Mouse (Mus musculus) stomach, embryonic 16.5 days (tissue): ENCODE results near the gene Olfr878. TPM values are rescaled to one million over a fixed set of nuclear protein-coding genes. Genes with fewer than 3 reads are reported as not detected.

Source experiments
- ATAC-seq: fragments of 200-750 bp; cut with Nextera tagmentation; 2 replicates; pipeline ENCODE4 v1.8.0; 2017; ENCODE audit warnings: moderate number of reproducible peaks, moderate TSS enrichment; ENCODE audit not compliant: insufficient read depth, low FRiP score
- H3K27ac ChIP-seq: fragments of 300-500 bp; sonication (generic); 2 replicates; pipeline ENCODE4 v1.5.1; 2014; ENCODE audit warnings: low read length
- H3K27me3 ChIP-seq: fragments of 300-500 bp; sonication (generic); 2 replicates; pipeline ENCODE4 v1.6.1; 2014; ENCODE audit warnings: low read length, control low read depth, mixed read lengths; ENCODE audit not compliant: control insufficient read depth, insufficient read depth
- H3K36me3 ChIP-seq: fragments of 300-500 bp; sonication (generic); 2 replicates; pipeline ENCODE4 v1.6.1; 2014; ENCODE audit warnings: low read length; ENCODE audit not compliant: control insufficient read depth, insufficient read depth
- H3K4me1 ChIP-seq: fragments of 300-500 bp; sonication (generic); 2 replicates; pipeline ENCODE4 v1.6.1; 2014; ENCODE audit warnings: low read length, control low read depth, mixed read lengths; ENCODE audit not compliant: control insufficient read depth, insufficient read depth
- H3K4me2 ChIP-seq: fragments of 300-500 bp; sonication (generic); 2 replicates; pipeline ENCODE4 v1.6.1; 2014; ENCODE audit warnings: low read depth, low read length, mixed read lengths
- H3K4me3 ChIP-seq: fragments of 300-500 bp; sonication (generic); replicated peaks from 2 replicates; pipeline ENCODE4 v1.5.1; 2014; ENCODE audit warnings: mild to moderate bottlenecking, low read length
- H3K9ac ChIP-seq: fragments of 300-500 bp; sonication (generic); 2 replicates; pipeline ENCODE4 v1.6.1; 2014; ENCODE audit warnings: low read length
- H3K9me3 ChIP-seq: fragments of 300-500 bp; sonication (generic); replicated peaks from 2 replicates; pipeline ENCODE4 v1.6.1; 2016; ENCODE audit warnings: low read length, control low read depth; ENCODE audit not compliant: control insufficient read depth
- WGBS: fragments of 180-500 bp; shearing (Covaris S2); extraction: QIAGEN DNeasy Blood & Tissue Kit; methylation state at CpG from one replicate; pipeline ENCODE4 v1.1.7; 2014; 5-methylcytosine and 5-hydroxymethylcytosine counted together
- polyA plus RNA-seq: library from polyadenylated mRNA; unstranded; fragments of >200 nt; fragmentation: Nextera tagmentation; extraction: Ambion mirVana; gene quantifications from 2 replicates; pipeline ENCODE4 v1.2.1, GENCODE M21; 2015

Gene Olfr878
- not detected in 2 replicates for polyA plus RNA-seq

GRCm38 (mm10) chr9:37917540-37917939 is at the start of gene Olfr878:
Gene Olfr878, plus strand, starts transcription at chr9:37917840.
- no peak for ATAC-seq
- 65% methylated on average over 2 of the region's 2 CpGs for WGBS
- no peak within 1 kb of the TSS for H3K4me3 ChIP-seq

GRCm38 (mm10) chr9:37870246-37870645 is 47.4 kb upstream of the Olfr878 start:
- no peak overlapping the region for H3K4me3 ChIP-seq
- H3K4me2 ChIP-seq = no peak overlapping the region
- no peaks in the 10 kb centered on the region for H3K27me3 ChIP-seq
- no peaks in the 10 kb centered on the region for H3K4me1 ChIP-seq
- no peak overlapping the region for H3K27ac ChIP-seq
- H3K36me3 ChIP-seq = no peaks in the 10 kb centered on the region
- ATAC-seq = no peak
- H3K9me3 ChIP-seq = no peaks in the 10 kb centered on the region
- no peak overlapping the region for H3K9ac ChIP-seq
- 68% methylated on average over 1 of the region's 1 CpGs for WGBS

More at GRCm38 (mm10) chr9:37917540-37917939, at the start of gene Olfr878:
- Histone ChIP-seq H3K9ac (no peak within 1 kb of the TSS), H3K4me2 (no peak within 1 kb of the TSS), H3K4me1 (no peaks in the 10 kb centered on the region), H3K9me3 (no peaks in the 10 kb centered on the region), H3K27me3 (no peaks in the 10 kb centered on the region), H3K27ac (no peak within 1 kb of the TSS), H3K36me3 (no peaks in the 10 kb centered on the region)

- H3K4me1 ChIP-seq = no peaks in the 10 kb centered on the region
- no peak overlapping the region for H3K4me3 ChIP-seq
- no peak overlapping the region for H3K4me2 ChIP-seq
- 76% methylated on average over 1 of the region's 1 CpGs for WGBS
- no peaks in the 10 kb centered on the region for H3K36me3 ChIP-seq
- H3K27ac ChIP-seq = no peak overlapping the region
- no peaks in the 10 kb centered on the region for H3K9me3 ChIP-seq
- H3K9ac ChIP-seq = no peak overlapping the region
- H3K27me3 ChIP-seq = no peaks in the 10 kb centered on the region
- no peak for ATAC-seq
These were observed 46.5 kb upstream of the Olfr878 start for GRCm38 (mm10) chr9:37871097-37871496.

- H3K9ac ChIP-seq = no peak overlapping the region
- no peak overlapping the region for H3K27ac ChIP-seq
- H3K4me2 ChIP-seq = no peak overlapping the region
- no peak for ATAC-seq
- H3K9me3 ChIP-seq = no peaks in the 10 kb centered on the region
- 52% methylated on average over 1 of the region's 1 CpGs for WGBS
- no peak overlapping the region for H3K4me3 ChIP-seq
- H3K36me3 ChIP-seq = no peaks in the 10 kb centered on the region
- no peaks in the 10 kb centered on the region for H3K27me3 ChIP-seq
- no peaks in the 10 kb centered on the region for H3K4me1 ChIP-seq
These were observed 46.1 kb upstream of the Olfr878 start for GRCm38 (mm10) chr9:37871536-37871935.

- Histone ChIP-seq H3K27ac (no peak overlapping the region), H3K36me3 (no peaks in the 10 kb centered on the region), H3K27me3 (no peaks in the 10 kb centered on the region), H3K4me1 (no peaks in the 10 kb centered on the region), H3K9ac (no peak overlapping the region), H3K9me3 (no peaks in the 10 kb centered on the region), H3K4me2 (no peak overlapping the region), H3K4me3 (no peak overlapping the region)
- no peak for ATAC-seq
- WGBS = 32% methylated on average over 2 of the region's 2 CpGs
These were observed 26.7 kb upstream of the Olfr878 start for GRCm38 (mm10) chr9:37890960-37891359.

- Histone ChIP-seq H3K4me3 (no peak within 1 kb of the TSS), H3K4me2 (no peak within 1 kb of the TSS), H3K27me3 (no peaks in the 10 kb centered on the region), H3K9ac (no peak within 1 kb of the TSS), H3K9me3 (no peaks in the 10 kb centered on the region), H3K27ac (no peak within 1 kb of the TSS), H3K4me1 (no peaks in the 10 kb centered on the region), H3K36me3 (no peaks in the 10 kb centered on the region)
- 43% methylated on average over 2 of the region's 2 CpGs for WGBS
- ATAC-seq = no peak
These were observed 21.0 kb upstream of the Olfr878 start, which contains the start of gene Olfr145 for GRCm38 (mm10) chr9:37896661-37897060. Gene Olfr145, plus strand, starts transcription at chr9:37896724.

- Histone ChIP-seq H3K36me3 (no peaks in the 10 kb centered on the region), H3K4me2 (no peak overlapping the region), H3K27ac (no peak overlapping the region), H3K4me1 (no peaks in the 10 kb centered on the region), H3K27me3 (no peaks in the 10 kb centered on the region), H3K4me3 (no peak overlapping the region), H3K9ac (no peak overlapping the region), H3K9me3 (no peaks in the 10 kb centered on the region)
- 51% methylated on average over 3 of the region's 3 CpGs for WGBS
- ATAC-seq = no peak
These were observed 12.1 kb upstream of the Olfr878 start for GRCm38 (mm10) chr9:37905555-37905954.

GRCm38 (mm10) chr9:37918018-37918417 is 378 bp downstream of the Olfr878 start:
- Histone ChIP-seq H3K9me3 (no peaks in the 10 kb centered on the region), H3K4me3 (no peak overlapping the region), H3K27me3 (no peaks in the 10 kb centered on the region), H3K27ac (no peak overlapping the region), H3K9ac (no peak overlapping the region), H3K4me1 (no peaks in the 10 kb centered on the region), H3K36me3 (no peaks in the 10 kb centered on the region), H3K4me2 (no peak overlapping the region)
- 43% methylated on average over 1 of the region's 1 CpGs for WGBS
- no peak for ATAC-seq

- H3K9ac ChIP-seq = no peak overlapping the region
- no peak for ATAC-seq
- H3K9me3 ChIP-seq = no peaks in the 10 kb centered on the region
- no peak overlapping the region for H3K4me3 ChIP-seq
- 76% methylated on average over 5 of the region's 5 CpGs for WGBS
- H3K36me3 ChIP-seq = no peaks in the 10 kb centered on the region
- H3K4me1 ChIP-seq = no peaks in the 10 kb centered on the region
- H3K27ac ChIP-seq = no peak overlapping the region
- no peak overlapping the region for H3K4me2 ChIP-seq
- H3K27me3 ChIP-seq = no peaks in the 10 kb centered on the region
These were observed 6.6 kb downstream of the Olfr878 start for GRCm38 (mm10) chr9:37924194-37924593.

GRCm38 (mm10) chr9:37925445-37925844 is 7.8 kb downstream of the Olfr878 start:
- H3K27ac ChIP-seq = no peak overlapping the region
- H3K4me3 ChIP-seq = no peak overlapping the region
- no peaks in the 10 kb centered on the region for H3K9me3 ChIP-seq
- no peak for ATAC-seq
- 54% methylated on average over 2 of the region's 2 CpGs for WGBS
- no peak overlapping the region for H3K9ac ChIP-seq
- no peaks in the 10 kb centered on the region for H3K27me3 ChIP-seq
- no peaks in the 10 kb centered on the region for H3K36me3 ChIP-seq
- H3K4me2 ChIP-seq = no peak overlapping the region
- H3K4me1 ChIP-seq = no peaks in the 10 kb centered on the region
